ENCODE assay signal across 8 mouse cellular contexts in genomic region chr5:110230401-110230779, GRCm38 (mm10). TPM values are rescaled to one million over a fixed set of nuclear protein-coding genes. Genes with fewer than 3 reads are reported as not detected.
DNase-seq lines count a peak whose midpoint lies in the region; ATAC-seq and TF ChIP-seq lines count a peak whose summit lies in the region.

No protein-coding gene starts in this region.

- peak overlapping the region; percentile 88 for H3K4me2 ChIP-seq in heart, embryonic 16.5 days (ENCODE audit: low read depth, low read length)
- peak overlapping the region; percentile 87 for H3K4me2 ChIP-seq in liver, embryonic 15.5 days

- TF ChIP-seq CTCF in G1E (IDR thresholded peaks at IDR 0.05; ENCODE audit: low read depth, low read length), result no peak

- DNase-seq in heart, embryonic 10.5 days (ENCODE audit: low spot score), result no peak
- DNase-seq in heart, adult 11 months, result no peak
- DNase-seq in G1E (ENCODE audit: low spot score), result no peak
- no peak for DNase-seq in adrenal gland, postnatal 14 days

- H3K27ac ChIP-seq in heart, embryonic 10.5 days, result peak overlapping the region; percentile 96
- H3K27ac ChIP-seq in heart, embryonic 16.5 days (ENCODE audit: low read length), result peak overlapping the region; percentile 96
- peak overlapping the region; percentile 99 for H3K27ac ChIP-seq in liver, embryonic 15.5 days (replicated peaks)

- H3K4me1 ChIP-seq in heart, embryonic 10.5 days, result peaks cover 13% of the 10 kb centered on the region
- H3K4me1 ChIP-seq in G1E (ENCODE audit: insufficient read depth, low read depth, low read length), result peaks cover 18% of the 10 kb centered on the region
- H3K4me1 ChIP-seq in heart, embryonic 16.5 days (ENCODE audit: control insufficient read depth, insufficient read depth, low read length), result peaks cover 11% of the 10 kb centered on the region
- H3K4me1 ChIP-seq in liver, embryonic 15.5 days (replicated peaks), result peaks cover 25% of the 10 kb centered on the region

- H3K9me3 ChIP-seq in heart, embryonic 10.5 days, result no peaks in the 10 kb centered on the region
- H3K9me3 ChIP-seq in G1E (replicated peaks), result no peaks in the 10 kb centered on the region
- no peaks in the 10 kb centered on the region for H3K9me3 ChIP-seq in heart, embryonic 16.5 days (replicated peaks; ENCODE audit: control insufficient read depth, low read length)
- no peaks in the 10 kb centered on the region for H3K9me3 ChIP-seq in liver, embryonic 15.5 days (replicated peaks)

- no peak for ATAC-seq in G1E (ENCODE audit: extremely low read depth, insufficient number of reproducible peaks, low FRiP score, poor library complexity, severe bottlenecking)
- no peak for ATAC-seq in heart, embryonic 16.5 days (replicated peaks; ENCODE audit: extremely low read depth, insufficient read depth, low FRiP score)
- ATAC-seq in liver, embryonic 15.5 days (ENCODE audit: insufficient read depth), result no peak
- no peak for ATAC-seq in megakaryocyte progenitor cell, adult 5-6 weeks (replicated peaks; ENCODE audit: poor library complexity)
- ATAC-seq in frontal cortex, adult (ENCODE audit: low TSS enrichment), result no peak; the same call in 1 of the 2 replicates

- H3K36me3 ChIP-seq in heart, embryonic 10.5 days, result peaks cover 26% of the 10 kb centered on the region
- H3K36me3 ChIP-seq in G1E (replicated peaks), result peaks cover 51% of the 10 kb centered on the region
- H3K36me3 ChIP-seq in heart, embryonic 16.5 days (ENCODE audit: control insufficient read depth, insufficient read depth), result peaks cover 18% of the 10 kb centered on the region
- H3K36me3 ChIP-seq in liver, embryonic 15.5 days (replicated peaks), result peaks cover 21% of the 10 kb centered on the region

- peak overlapping the region; percentile 96 for H3K4me3 ChIP-seq in heart, embryonic 10.5 days
- H3K4me3 ChIP-seq in G1E (ENCODE audit: low read depth, low read length), result peak overlapping the region; percentile 96
- peak overlapping the region; percentile 98 for H3K4me3 ChIP-seq in heart, embryonic 16.5 days (ENCODE audit: low read length)
- peak overlapping the region; percentile 91 for H3K4me3 ChIP-seq in liver, embryonic 15.5 days (replicated peaks)

- H3K9ac ChIP-seq in heart, embryonic 16.5 days (ENCODE audit: low read length), result peak overlapping the region; percentile 98
- H3K9ac ChIP-seq in liver, embryonic 15.5 days, result peak overlapping the region; percentile 93

- WGBS in heart, embryonic 10.5 days, result 12% methylated on average over 8 of the region's 8 CpGs
- 7% methylated on average over 8 of the region's 8 CpGs for WGBS in heart, embryonic 16.5 days
- 5% methylated on average over 8 of the region's 8 CpGs for WGBS in liver, embryonic 15.5 days (ENCODE audit: insufficient replicate concordance)

- no peaks in the 10 kb centered on the region for H3K27me3 ChIP-seq in heart, embryonic 10.5 days (ENCODE audit: insufficient read depth, poor library complexity, severe bottlenecking)
- no peaks in the 10 kb centered on the region for H3K27me3 ChIP-seq in G1E (ENCODE audit: insufficient read depth, low read length)
- no peaks in the 10 kb centered on the region for H3K27me3 ChIP-seq in heart, embryonic 16.5 days (ENCODE audit: control insufficient read depth, insufficient read depth, low read length)
- H3K27me3 ChIP-seq in liver, embryonic 15.5 days, result no peaks in the 10 kb centered on the region

RNA-seq across cellular contexts. Expression of gene Ankle2, which starts 0.4 kb away (rescaled TPM):
- 21.7 and 24.1 TPM in 2 replicates for polyA plus RNA-seq in heart, embryonic 10.5 days (2016; fragmentation: Nextera tagmentation; extraction: Ambion mirVana)
- 42.6 and 52.7 TPM in 2 replicates for total RNA-seq in G1E (2014; fragmentation: Nextera tagmentation)
- total RNA-seq in G1E (2017), result 34.3 and 40.7 TPM in 2 replicates
- 8.1 and 11.7 TPM in 2 replicates for polyA plus RNA-seq in G1E (2012)
- 14.4 and 17.6 TPM in 2 replicates for polyA plus RNA-seq in heart, embryonic 16.5 days (2015; fragmentation: Nextera tagmentation; extraction: Ambion mirVana)
- 13.1 and 14.3 TPM in 2 replicates for polyA plus RNA-seq in liver, embryonic 15.5 days (2015; fragmentation: Nextera tagmentation; extraction: Ambion mirVana)
- 40.9 and 44.1 TPM in 2 replicates for total RNA-seq in megakaryocyte progenitor cell, adult 5-6 weeks (2015)
- 52.5 and 52.6 TPM in 2 replicates for total RNA-seq in megakaryocyte progenitor cell, adult 5-6 weeks (2017)
- 32.5 and 33.8 TPM in 2 replicates for total RNA-seq in adrenal gland, postnatal 14 days (2021)

RNA-seq across cellular contexts. Expression of gene Pgam5, which starts 39.3 kb away (rescaled TPM):
- 74.5 and 81.2 TPM in 2 replicates for polyA plus RNA-seq in heart, embryonic 10.5 days (2016; fragmentation: Nextera tagmentation; extraction: Ambion mirVana)
- 52.8 and 69.2 TPM in 2 replicates for total RNA-seq in G1E (2014; fragmentation: Nextera tagmentation)
- total RNA-seq in G1E (2017), result 67.0 and 76.5 TPM in 2 replicates
- polyA plus RNA-seq in G1E (2012), result 20.9 and 23.8 TPM in 2 replicates
- 51.5 and 51.7 TPM in 2 replicates for polyA plus RNA-seq in heart, embryonic 16.5 days (2015; fragmentation: Nextera tagmentation; extraction: Ambion mirVana)
- 25.7 and 27.1 TPM in 2 replicates for polyA plus RNA-seq in liver, embryonic 15.5 days (2015; fragmentation: Nextera tagmentation; extraction: Ambion mirVana)
- 42.9 and 47.8 TPM in 2 replicates for total RNA-seq in megakaryocyte progenitor cell, adult 5-6 weeks (2015)
- total RNA-seq in megakaryocyte progenitor cell, adult 5-6 weeks (2017), result 32.7 and 35.3 TPM in 2 replicates
- 49.5 and 51.4 TPM in 2 replicates for total RNA-seq in adrenal gland, postnatal 14 days (2021)

RNA-seq across cellular contexts. Expression of gene Golga3, which starts 53.9 kb away (rescaled TPM):
- 20.6 and 22.3 TPM in 2 replicates for polyA plus RNA-seq in heart, embryonic 10.5 days (2016; fragmentation: Nextera tagmentation; extraction: Ambion mirVana)
- 21.3 and 25.1 TPM in 2 replicates for total RNA-seq in G1E (2014; fragmentation: Nextera tagmentation)
- total RNA-seq in G1E (2017), result 20.7 and 27.3 TPM in 2 replicates
- polyA plus RNA-seq in G1E (2012), result 2.8 and 4.2 TPM in 2 replicates
- 14.9 and 18.2 TPM in 2 replicates for polyA plus RNA-seq in heart, embryonic 16.5 days (2015; fragmentation: Nextera tagmentation; extraction: Ambion mirVana)
- 6.8 and 7.0 TPM in 2 replicates for polyA plus RNA-seq in liver, embryonic 15.5 days (2015; fragmentation: Nextera tagmentation; extraction: Ambion mirVana)
- 11.9 and 13.7 TPM in 2 replicates for total RNA-seq in megakaryocyte progenitor cell, adult 5-6 weeks (2015)
- total RNA-seq in megakaryocyte progenitor cell, adult 5-6 weeks (2017), result 21.4 and 22.6 TPM in 2 replicates
- 33.0 and 36.0 TPM in 2 replicates for total RNA-seq in adrenal gland, postnatal 14 days (2021)

RNA-seq across cellular contexts. Expression of gene Pxmp2, which starts 55.6 kb away (rescaled TPM):
- polyA plus RNA-seq in heart, embryonic 10.5 days (2016; fragmentation: Nextera tagmentation; extraction: Ambion mirVana), result 18.5 and 20.2 TPM in 2 replicates
- 13.0 and 17.5 TPM in 2 replicates for total RNA-seq in G1E (2014; fragmentation: Nextera tagmentation)
- total RNA-seq in G1E (2017), result 12.9 and 15.6 TPM in 2 replicates
- polyA plus RNA-seq in G1E (2012), result 41.4 and 52.9 TPM in 2 replicates
- 26.3 and 26.7 TPM in 2 replicates for polyA plus RNA-seq in heart, embryonic 16.5 days (2015; fragmentation: Nextera tagmentation; extraction: Ambion mirVana)
- polyA plus RNA-seq in liver, embryonic 15.5 days (2015; fragmentation: Nextera tagmentation; extraction: Ambion mirVana), result 44.6 and 45.0 TPM in 2 replicates
- total RNA-seq in megakaryocyte progenitor cell, adult 5-6 weeks (2015), result 9.8 and 13.5 TPM in 2 replicates
- 6.2 and 9.1 TPM in 2 replicates for total RNA-seq in megakaryocyte progenitor cell, adult 5-6 weeks (2017)
- 18.6 and 39.4 TPM in 2 replicates for total RNA-seq in adrenal gland, postnatal 14 days (2021)

RNA-seq across cellular contexts. Expression of gene Pole, which starts 55.7 kb away (rescaled TPM):
- polyA plus RNA-seq in heart, embryonic 10.5 days (2016; fragmentation: Nextera tagmentation; extraction: Ambion mirVana), result 23.8 and 32.4 TPM in 2 replicates
- 139 and 144 TPM in 2 replicates for total RNA-seq in G1E (2014; fragmentation: Nextera tagmentation)
- 64.6 and 67.2 TPM in 2 replicates for total RNA-seq in G1E (2017)
- 30.0 and 30.9 TPM in 2 replicates for polyA plus RNA-seq in G1E (2012)
- 17.1 and 17.9 TPM in 2 replicates for polyA plus RNA-seq in heart, embryonic 16.5 days (2015; fragmentation: Nextera tagmentation; extraction: Ambion mirVana)
- 14.4 and 16.4 TPM in 2 replicates for polyA plus RNA-seq in liver, embryonic 15.5 days (2015; fragmentation: Nextera tagmentation; extraction: Ambion mirVana)
- 61.4 and 77.1 TPM in 2 replicates for total RNA-seq in megakaryocyte progenitor cell, adult 5-6 weeks (2015)
- total RNA-seq in megakaryocyte progenitor cell, adult 5-6 weeks (2017), result 40.5 and 41.6 TPM in 2 replicates
- 8.2 and 11.9 TPM in 2 replicates for total RNA-seq in adrenal gland, postnatal 14 days (2021)
